Mouse (Mus musculus) thymus, postnatal 0 days (tissue): ENCODE results near the gene Asb3. TPM values are rescaled to one million over a fixed set of nuclear protein-coding genes. Genes with fewer than 3 reads are reported as not detected.
"Not testable (repeated sequence)": the region's sequence is repeated elsewhere in the genome, so short reads cannot be mapped to it uniquely, and the experiment has no call there.

Source experiments
- DNase-seq: peaks from one replicate; pipeline ENCODE4 v3.0.0-alpha.2; 2015; ENCODE audit warnings: low spot score
- polyA plus RNA-seq: library from polyadenylated mRNA; unstranded; fragments of >200 nt; fragmentation: Nextera tagmentation; extraction: Ambion mirVana; gene quantifications from 2 replicates; pipeline ENCODE4 v1.2.1, GENCODE M21; 2015

The Asb3 gene
- polyA plus RNA-seq, 1 experiment from 2014 or later = 39.2 TPM

DNA sequence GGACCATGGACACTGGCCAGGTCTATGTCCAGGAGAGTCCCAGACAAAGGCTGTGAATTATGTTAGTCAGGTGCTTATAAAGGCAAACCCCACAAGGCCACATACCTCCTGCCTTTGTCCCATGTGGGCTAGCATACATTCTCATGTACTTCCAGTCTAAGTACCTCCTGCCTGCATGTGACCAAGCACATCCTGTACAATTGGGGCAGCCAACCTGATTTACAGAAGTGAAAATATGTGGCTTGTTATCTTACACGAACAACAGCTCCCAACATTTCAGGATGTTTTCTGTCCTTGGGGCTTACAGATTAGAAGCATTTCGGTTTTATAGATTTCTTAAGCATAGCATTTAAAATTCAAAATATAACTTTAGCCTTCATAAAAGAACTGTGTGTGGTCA is 114.8 kb downstream of the Asb3 start:
- DNase-seq = no peak

DNA sequence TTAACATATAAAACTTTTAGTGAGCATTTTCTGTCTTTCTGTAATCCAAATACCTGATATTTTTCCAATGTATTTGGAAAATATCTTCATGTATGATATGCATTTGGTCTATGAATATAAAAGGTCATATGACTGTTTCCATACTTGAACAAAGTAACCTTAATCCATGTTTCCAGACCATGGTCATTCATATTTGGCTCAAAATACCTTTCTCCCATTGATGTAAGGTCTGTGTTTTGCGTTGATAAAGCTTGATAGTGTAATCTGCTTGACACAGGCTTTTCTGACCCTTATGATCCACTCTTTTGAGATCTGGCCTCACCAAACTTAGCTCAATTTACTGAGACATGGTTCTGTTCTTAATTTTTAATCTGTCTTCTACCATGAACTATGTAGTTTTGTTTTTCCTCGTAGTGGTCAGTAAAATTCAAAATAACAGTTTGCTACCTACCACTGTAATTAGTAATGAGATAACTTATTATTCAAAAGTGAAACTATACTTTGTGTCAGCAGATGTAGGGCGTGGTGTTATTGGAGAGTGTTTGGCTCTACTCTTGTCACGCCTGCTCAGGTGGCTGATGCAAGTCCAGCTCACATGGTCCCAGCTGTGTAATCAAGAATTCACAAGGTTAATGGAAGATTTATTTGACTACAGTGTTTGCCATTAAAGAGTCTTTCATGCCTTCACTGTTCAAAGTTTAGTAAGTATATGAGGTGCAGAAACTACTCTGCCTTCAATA is 116.1 kb downstream of the Asb3 start:
- no peak for DNase-seq

DNA sequence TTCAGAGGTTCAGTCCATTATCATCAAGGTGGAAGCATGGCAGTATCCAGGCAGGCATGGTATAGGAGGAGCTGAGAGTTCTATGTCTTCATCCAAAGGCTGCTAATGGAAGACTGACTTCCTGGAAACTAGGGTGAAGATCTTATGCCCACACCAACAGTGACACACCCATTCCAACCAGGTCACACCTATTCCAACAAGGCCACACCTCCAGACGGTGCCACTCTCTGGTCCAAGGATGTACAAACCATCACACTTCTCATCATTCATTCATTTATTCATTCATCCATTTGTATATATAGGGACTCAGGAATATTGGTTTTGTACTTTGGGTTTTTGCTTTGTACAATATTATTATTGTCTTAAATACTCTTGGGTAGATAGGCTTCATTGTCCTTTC is 124.5 kb downstream of the Asb3 start:
- DNase-seq = not testable (repeated sequence)

DNA sequence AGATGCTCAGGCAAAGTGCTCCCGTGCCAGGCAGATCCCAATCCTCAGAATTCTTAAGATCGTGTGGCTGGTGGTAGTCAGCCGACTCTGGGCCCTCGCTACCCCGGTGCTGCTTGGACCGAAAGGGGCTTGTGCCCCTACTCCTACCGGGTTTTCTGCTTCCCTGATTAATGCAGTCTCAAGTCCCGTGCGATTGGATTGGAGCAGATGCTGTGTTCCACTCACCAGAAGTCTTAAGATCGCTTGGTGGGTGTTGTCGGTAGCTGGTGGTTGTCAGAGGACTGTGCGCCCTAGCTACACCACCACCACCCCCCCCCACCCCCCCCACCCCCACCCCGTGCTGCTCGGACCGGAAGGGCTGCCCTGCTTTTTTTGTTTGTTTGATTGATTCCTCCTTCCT is 132.2 kb downstream of the Asb3 start:
- not testable (repeated sequence) for DNase-seq

DNA sequence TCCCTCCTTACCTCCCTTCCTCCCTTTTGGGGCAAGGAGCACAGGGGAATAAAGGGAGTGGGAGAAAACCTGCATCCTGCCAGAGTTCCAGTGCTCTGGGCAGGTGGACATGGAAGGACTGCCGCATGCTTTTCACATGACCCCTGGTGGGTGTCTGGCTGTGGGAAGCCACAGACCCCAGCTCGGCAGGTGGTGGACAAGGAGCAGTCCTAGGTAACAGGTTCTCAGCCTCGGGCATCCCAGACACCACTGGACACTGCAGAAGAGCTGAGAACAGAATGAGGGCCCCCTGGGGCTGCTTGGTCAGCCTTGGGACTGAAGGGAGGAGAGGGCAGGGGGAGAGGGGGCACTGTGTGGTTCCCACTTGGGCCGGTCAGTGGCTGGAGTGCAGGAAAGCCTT is 149.7 kb downstream of the Asb3 start:
- no peak for DNase-seq

DNA sequence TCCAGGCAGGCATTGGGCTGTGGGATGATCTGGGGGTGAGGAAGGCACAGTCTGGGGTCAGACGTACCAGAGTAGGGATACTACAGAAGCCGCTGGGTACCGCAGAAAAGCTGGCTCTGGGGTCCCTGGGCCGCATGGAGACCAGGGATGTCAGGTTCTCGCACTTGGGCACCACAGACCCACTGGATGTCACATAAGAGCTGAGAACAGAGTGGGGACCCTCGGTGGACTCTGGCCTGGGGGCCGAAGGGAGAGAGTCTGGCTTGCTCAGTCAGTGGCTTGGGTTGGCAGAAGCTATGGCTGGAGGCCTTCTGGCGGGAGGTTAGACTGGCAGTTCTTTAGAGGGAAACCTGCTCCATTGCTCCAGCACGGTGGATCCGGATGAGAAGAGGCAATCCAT is 204.8 kb downstream of the Asb3 start:
- DNase-seq = no peak

DNA sequence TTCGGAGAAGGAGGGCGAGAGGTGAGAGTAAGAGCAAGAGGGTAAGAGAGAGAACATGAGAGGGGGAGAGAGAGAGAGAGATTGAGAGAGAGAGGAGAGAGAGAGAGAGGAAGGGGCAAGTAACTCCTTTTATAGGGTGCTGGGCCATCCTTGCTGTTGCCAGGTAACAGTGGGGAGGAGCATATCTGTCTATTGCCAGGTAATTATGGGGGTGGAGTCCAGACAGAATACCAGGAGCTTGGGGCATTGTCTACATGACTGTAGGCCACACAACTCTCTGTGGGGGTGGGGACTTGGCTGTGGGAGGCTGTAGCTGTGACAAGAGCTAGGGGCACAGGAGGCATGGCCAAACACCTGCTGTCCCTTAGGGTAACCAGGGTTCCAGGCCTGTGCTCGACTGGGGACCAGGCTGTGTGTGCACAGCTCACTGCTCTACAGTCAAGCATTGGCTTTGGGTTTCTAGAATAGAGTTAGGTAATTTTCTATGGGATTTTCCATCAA is 205.3 kb downstream of the Asb3 start:
- no peak for DNase-seq

DNA sequence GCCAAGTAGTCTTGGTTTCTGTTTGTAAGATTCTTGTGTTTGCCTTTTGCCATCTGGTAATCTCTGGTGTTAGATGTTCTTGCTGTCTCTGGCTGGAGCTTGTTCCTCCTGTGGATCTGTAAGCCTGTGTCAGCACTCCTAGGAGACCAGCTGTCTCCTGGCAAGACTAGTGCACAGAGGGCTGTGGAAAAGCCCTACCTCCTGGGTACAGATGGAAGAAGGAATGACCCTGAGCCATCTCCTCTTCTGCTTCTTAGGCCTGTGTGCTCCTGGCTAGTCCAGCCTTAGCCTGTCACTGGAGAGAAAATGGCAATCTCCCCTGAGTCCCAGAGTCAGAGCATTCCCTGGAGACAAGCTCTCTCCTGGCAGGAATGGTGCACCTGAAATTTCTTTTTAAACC is 214.3 kb downstream of the Asb3 start:
- DNase-seq = not testable (repeated sequence)

DNA sequence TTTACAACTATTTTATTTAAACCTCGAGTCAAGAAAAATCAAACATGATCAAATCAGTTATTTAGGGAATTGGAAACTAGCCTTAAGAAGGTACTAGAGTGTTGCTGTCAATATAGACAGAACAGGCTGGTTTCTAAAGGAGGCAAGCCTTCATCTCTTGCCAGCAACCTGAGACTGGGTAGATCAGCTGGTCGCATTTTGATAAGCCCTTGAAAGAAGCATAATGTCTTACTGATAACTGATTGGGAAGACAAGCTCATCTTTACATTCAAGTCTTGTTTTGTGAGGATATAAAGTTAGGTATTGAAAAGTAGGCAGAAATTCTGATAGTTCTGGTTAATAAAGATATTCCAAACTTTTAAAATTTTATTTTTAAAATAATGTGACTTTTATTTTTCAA is 217.0 kb downstream of the Asb3 start:
- no peak for DNase-seq

DNA sequence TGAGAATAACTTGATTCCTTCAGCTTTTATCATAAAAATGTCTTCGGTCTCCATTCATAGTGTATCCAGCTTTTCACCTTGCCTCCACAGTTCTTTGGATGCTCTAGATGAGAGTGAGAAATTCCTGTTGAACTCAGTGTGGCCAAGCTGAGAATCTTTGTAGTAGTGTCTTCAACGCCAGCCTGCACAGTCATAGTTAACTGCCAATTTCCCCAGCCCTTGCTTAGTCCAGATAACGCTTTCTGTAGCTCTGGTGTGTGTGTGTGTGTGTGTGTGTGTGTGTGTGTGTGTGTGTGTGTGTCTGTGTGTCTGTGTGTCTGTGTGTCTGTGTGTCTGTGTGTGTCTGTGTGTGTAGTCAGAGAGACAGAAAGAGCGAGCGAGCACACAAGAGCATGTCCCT is 220.1 kb downstream of the Asb3 start:
- no peak for DNase-seq

DNA sequence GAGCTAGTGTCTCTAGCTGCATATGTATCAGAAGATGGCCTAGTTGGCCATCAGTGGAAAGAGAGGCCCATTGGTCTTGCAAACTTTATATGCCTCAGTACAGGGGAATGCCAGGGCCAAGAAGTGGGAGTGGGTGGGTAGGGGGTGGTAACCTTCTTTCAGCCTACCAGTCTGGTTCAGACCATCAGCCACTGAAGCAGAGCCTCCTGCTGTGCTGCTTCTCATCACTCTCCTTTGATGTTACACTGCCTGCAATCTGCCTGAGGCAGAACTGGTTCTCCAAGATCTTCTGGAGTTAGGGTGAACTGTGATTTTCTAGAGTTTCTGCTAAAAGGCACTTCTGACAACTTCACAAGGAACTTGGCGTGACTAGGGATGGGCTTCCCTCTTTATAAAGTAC is 241.7 kb downstream of the Asb3 start:
- DNase-seq = not testable (repeated sequence)

DNA sequence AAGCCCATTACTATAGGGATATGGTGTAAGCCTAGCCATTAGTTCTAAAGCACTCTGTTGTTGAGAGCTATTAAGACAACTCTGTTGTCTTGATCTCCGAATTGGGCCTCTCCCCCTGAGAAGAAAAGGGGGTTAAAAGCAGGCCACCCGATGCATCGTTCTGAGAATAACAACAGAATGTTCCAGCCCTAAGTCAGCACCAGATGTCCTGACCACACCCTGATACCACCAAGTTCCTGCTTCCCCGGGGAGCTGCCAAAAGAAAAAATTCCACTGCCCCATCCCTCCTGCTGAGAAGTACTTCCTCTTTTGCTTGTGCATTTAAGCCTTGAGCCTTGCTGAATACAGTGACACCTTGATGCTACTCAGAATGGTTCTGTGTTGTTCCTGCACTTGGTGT is 248.5 kb downstream of the Asb3 start:
- not testable (repeated sequence) for DNase-seq

DNA sequence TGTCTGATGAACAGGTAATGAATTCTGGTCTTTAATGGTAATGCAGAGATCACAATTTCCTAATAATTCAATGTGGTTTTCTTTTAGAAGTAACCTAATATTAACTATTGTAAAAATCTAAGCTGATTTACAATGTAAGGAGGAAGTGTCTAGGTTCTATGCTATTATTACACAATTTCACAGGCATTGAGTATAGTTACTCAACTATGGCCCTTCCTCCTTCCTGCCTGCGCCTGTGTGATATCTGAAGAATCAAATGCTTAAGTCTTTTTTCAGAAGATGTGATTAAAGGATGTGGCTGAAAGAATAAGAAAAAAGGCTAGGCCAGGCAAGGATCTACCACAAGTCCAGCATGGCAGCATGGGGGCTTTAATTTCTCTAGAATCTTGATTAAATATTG is 249.6 kb downstream of the Asb3 start:
- DNase-seq = not testable (repeated sequence)

DNA sequence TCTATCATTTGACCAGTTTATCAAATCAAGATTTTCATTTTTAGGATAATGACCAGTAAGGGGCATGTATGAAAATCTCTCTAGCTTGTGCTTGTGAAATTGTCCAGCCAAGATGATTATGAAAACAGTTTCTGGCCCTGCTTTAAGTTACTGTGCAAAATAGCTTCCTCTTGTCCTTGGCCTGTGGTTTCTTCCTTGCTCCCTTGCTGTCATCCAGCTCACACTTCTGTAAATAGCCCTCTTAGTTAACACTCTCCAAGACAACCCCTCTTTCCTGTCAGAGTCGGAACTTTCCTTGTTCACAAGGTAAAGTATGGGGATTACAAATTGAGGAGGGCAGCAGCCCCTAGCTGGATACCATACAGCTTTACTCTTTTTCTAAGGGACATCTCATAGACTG is 253.2 kb downstream of the Asb3 start:
- DNase-seq = not testable (repeated sequence)

Other genes starting within 250 kb of the Asb3 start
- 12.7 and 13.3 TPM in 2 replicates for gene Acyp2, start 235.8 kb upstream of the Asb3 start, polyA plus RNA-seq
- 16.3 and 20.8 TPM in 2 replicates for gene Psme4, start 113.7 kb upstream of the Asb3 start, polyA plus RNA-seq
- not detected in 2 replicates for gene Gpr75, start 58 bp upstream of the Asb3 start, polyA plus RNA-seq
- 9.2 and 10.5 TPM in 2 replicates for gene Erlec1, start 68.9 kb downstream of the Asb3 start, polyA plus RNA-seq
- 12.5 and 13.3 TPM in 2 replicates for gene Chac2, start 100.9 kb downstream of the Asb3 start, polyA plus RNA-seq